Mouse (Mus musculus) CH12.LX (cell line): ENCODE measurements at regions not wholly inside any gene's neighbourhood (a gene's known extent, or its start where the extent isn't known, plus 50 kb on each side); places are given as distances from the start of the nearest gene placed in this dataset.
A peak's percentile ranks its signal among the peaks of the same experiment; 100 is the strongest.

ENCODE experiments used
- DNase-seq: peaks from one replicate; pipeline ENCODE4 v3.0.0-alpha.2; 2013; ENCODE audit errors: extremely low read depth
- H3K27ac ChIP-seq: 2 replicates; pipeline ENCODE4 v1.5.1; 2012; ENCODE audit warnings: low read depth, mild to moderate bottlenecking, control low read depth, moderate library complexity; ENCODE audit not compliant: insufficient read depth
- H3K27me3 ChIP-seq: replicated peaks from 2 replicates; pipeline ENCODE3; 2012; ENCODE audit warnings: inconsistent platforms
- H3K36me3 ChIP-seq, 2 experiments: replicated peaks in 1 of 2; 2 replicates each; pipeline versions ENCODE3 to v1.6.1; 2012; ENCODE audit warnings: inconsistent platforms in 1 of 2, low read length in 1 of 2, mild to moderate bottlenecking in 1 of 2, mixed read lengths in 1 of 2, moderate library complexity in 1 of 2; ENCODE audit not compliant: control insufficient read depth in 1 of 2, insufficient read depth in 1 of 2
- H3K4me1 ChIP-seq, 2 experiments: 2 replicates each; pipeline ENCODE4 v1.6.1; 2012; ENCODE audit warnings: inconsistent platforms in 1 of 2, moderate library complexity in 1 of 2; ENCODE audit not compliant: insufficient read depth in 2 of 2, control insufficient read depth in 1 of 2
- H3K4me2 ChIP-seq: 2 replicates; pipeline ENCODE4 v1.6.1; 2012; ENCODE audit warnings: low read depth, mild to moderate bottlenecking, control low read depth; ENCODE audit not compliant: poor library complexity, insufficient read depth, severe bottlenecking
- H3K4me3 ChIP-seq, 3 experiments: fragments of 150-350 bp in 1 of 3; sonication (generic) in 1 of 3; replicated peaks in 1 of 3; 2 replicates each; pipeline versions ENCODE3 to v1.5.1; 2011 to 2012; ENCODE audit warnings: low read depth in 2 of 3, low read length in 2 of 3, mild to moderate bottlenecking in 2 of 3, moderate library complexity in 2 of 3, control low read depth in 1 of 3, improper control_type of control experiment in 1 of 3, inconsistent platforms in 1 of 3, mixed read lengths in 1 of 3; ENCODE audit not compliant: poor library complexity in 1 of 3
- H3K79me2 ChIP-seq: replicated peaks from 2 replicates; pipeline ENCODE4 v1.6.1; 2012; ENCODE audit warnings: mild to moderate bottlenecking, moderate library complexity; ENCODE audit not compliant: control insufficient read depth, poor library complexity, insufficient read depth, severe bottlenecking; ENCODE audit errors: extremely low read depth
- H3K9ac ChIP-seq: 2 replicates; pipeline ENCODE4 v1.6.1; 2012; ENCODE audit warnings: low read depth, mild to moderate bottlenecking, control low read depth, moderate library complexity; ENCODE audit not compliant: insufficient read depth
- H3K9me3 ChIP-seq: replicated peaks from 2 replicates; pipeline ENCODE3; 2012; ENCODE audit warnings: low read length, inconsistent platforms, mixed read lengths
- CHD1 ChIP-seq: IDR thresholded peaks from 2 replicates; pipeline ENCODE4 v1.6.1; 2012; ENCODE audit warnings: low read depth, low read length, improper control_type of control experiment, inconsistent platforms
- CHD2 ChIP-seq: IDR thresholded peaks from 2 replicates; pipeline ENCODE4 v1.6.1; 2011; ENCODE audit warnings: low read length, improper control_type of control experiment
- CTCF ChIP-seq, 2 experiments: IDR thresholded peaks in 1 of 2; conservative IDR thresholded peaks in 1 of 2; 2 replicates each; pipeline ENCODE4 v1.5.1; 2011 to 2012; ENCODE audit warnings: low read depth in 2 of 2, low read length in 2 of 2, improper control_type of control experiment in 1 of 2, inconsistent platforms in 1 of 2, mild to moderate bottlenecking in 1 of 2, moderate library complexity in 1 of 2
- ELF1 ChIP-seq: IDR thresholded peaks from 2 replicates; pipeline ENCODE4 v1.6.1; 2014; ENCODE audit warnings: low read depth, mild to moderate bottlenecking, inconsistent platforms, low read length, improper control_type of control experiment
- IRF4 ChIP-seq: IDR thresholded peaks from 2 replicates; pipeline ENCODE4 v1.6.1; 2014; ENCODE audit warnings: low read depth, mild to moderate bottlenecking, inconsistent platforms, low read length, improper control_type of control experiment
- JUN ChIP-seq: IDR thresholded peaks from 2 replicates; pipeline ENCODE4 v1.6.1; 2011; ENCODE audit warnings: low read depth, mild to moderate bottlenecking, low read length, improper control_type of control experiment, moderate library complexity; ENCODE audit not compliant: insufficient read depth
- JUND ChIP-seq: conservative IDR thresholded peaks from 2 replicates; pipeline ENCODE4 v1.6.1; 2011; ENCODE audit warnings: low read depth, low read length, improper control_type of control experiment
- KAT2A ChIP-seq: IDR thresholded peaks from 2 replicates; pipeline ENCODE4 v1.6.1; 2012; ENCODE audit warnings: low read length, improper control_type of control experiment, inconsistent platforms; ENCODE audit not compliant: insufficient replicate concordance
- MAFK ChIP-seq: IDR thresholded peaks from 2 replicates; pipeline ENCODE4 v1.6.1; 2011; ENCODE audit warnings: low read length, improper control_type of control experiment; ENCODE audit not compliant: insufficient replicate concordance
- MXI1 ChIP-seq: IDR thresholded peaks from 2 replicates; pipeline ENCODE4 v1.6.1; 2011; ENCODE audit warnings: mild to moderate bottlenecking, low read depth, low read length, improper control_type of control experiment
- MYC ChIP-seq: IDR thresholded peaks from 2 replicates; pipeline ENCODE4 v1.6.1; 2011; ENCODE audit warnings: low read depth, mild to moderate bottlenecking, improper control_type of control experiment, low read length
- NELFE ChIP-seq: IDR thresholded peaks from 2 replicates; pipeline ENCODE4 v1.6.1; 2011; ENCODE audit warnings: low read depth, low read length, improper control_type of control experiment
- NRF1 ChIP-seq: IDR thresholded peaks from 2 replicates; pipeline ENCODE4 v1.6.1; 2014; ENCODE audit warnings: low read depth, mild to moderate bottlenecking, inconsistent platforms, low read length, improper control_type of control experiment, moderate library complexity
- PAX5 ChIP-seq: IDR thresholded peaks from 2 replicates; pipeline ENCODE4 v1.6.1; 2012; ENCODE audit warnings: low read length, inconsistent platforms, mixed read lengths
- RCOR1 ChIP-seq: conservative IDR thresholded peaks from 2 replicates; pipeline ENCODE4 v1.6.1; 2012; ENCODE audit warnings: low read depth, mild to moderate bottlenecking, inconsistent platforms, low read length, improper control_type of control experiment
- SMC3 ChIP-seq: IDR thresholded peaks from 2 replicates; pipeline ENCODE4 v1.6.1; 2011; ENCODE audit warnings: low read depth, low read length, improper control_type of control experiment
- TCF12 ChIP-seq: IDR thresholded peaks from 2 replicates; pipeline ENCODE4 v1.6.1; 2014; ENCODE audit warnings: low read depth, mild to moderate bottlenecking, inconsistent platforms, low read length, improper control_type of control experiment
- USF2 ChIP-seq: conservative IDR thresholded peaks from 2 replicates; pipeline ENCODE4 v1.6.1; 2011; ENCODE audit warnings: low read depth, low read length, improper control_type of control experiment
- ZC3H11A ChIP-seq: IDR thresholded peaks from 2 replicates; pipeline ENCODE4 v1.6.1; 2012; ENCODE audit warnings: low read depth, mild to moderate bottlenecking, inconsistent platforms, low read length, improper control_type of control experiment
- ZNF384 ChIP-seq: IDR thresholded peaks from 2 replicates; pipeline ENCODE4 v1.6.1; 2012; ENCODE audit warnings: low read depth, low read length, improper control_type of control experiment, inconsistent platforms
- dilution Hi-C: fragments of 300-500 bp; cut with MboI; formaldehyde crosslinking; loops from 2 replicates; pipeline ENCODE4 v1.14.3; 2020; ENCODE audit warnings: low sequenced_read_pairs; ENCODE audit not compliant: extremely low pct_unique_long_range_greater_than_20kb, extremely low pct_ligation_motif_present
- in situ Hi-C: fragments of 300-500 bp; cut with MboI; formaldehyde crosslinking; loops from 3 replicates; pipeline ENCODE4 v1.14.3; 2019; ENCODE audit warnings: low sequenced_read_pairs, low pct_ligation_motif_present, low pct_unique_long_range_greater_than_20kb, mixed read lengths

GRCm38 (mm10) chr11:18734904-18735664, 283.7 kb downstream of the Meis1 start:
- H3K9ac ChIP-seq = no peak overlapping the region
- H3K27me3 ChIP-seq = no peaks in the 10 kb centered on the region
- H3K36me3 ChIP-seq = no peaks in the 10 kb centered on the region
- no peak overlapping the region for H3K4me3 ChIP-seq
- H3K4me1 ChIP-seq = peaks cover 5 to 8% of the 10 kb centered on the region in 2 experiments; a peak in 2 of 4 replicates
- no peaks in the 10 kb centered on the region for H3K9me3 ChIP-seq
- H3K79me2 ChIP-seq = no peaks in the 10 kb centered on the region
- TF ChIP-seq RCOR1 (no peak), MXI1 (no peak), PAX5 (no peak), NRF1 (no peak), ELF1 (no peak), CHD1 (no peak), NELFE (no peak), JUN (no peak), JUND (no peak), SMC3 (no peak), ZC3H11A (no peak), TCF12 (no peak), ZNF384 (no peak), MYC (no peak), KAT2A (no peak), USF2 (no peak), IRF4 (no peak), CHD2 (no peak), MAFK (no peak), CTCF (conservative IDR thresholded peaks at IDR 0.05 in 1 of 2, IDR thresholded peaks at IDR 0.05 in 1 of 2; ENCODE audit: low read depth in 2 of 2, low read length in 2 of 2) (no peak)
- dilution Hi-C loops (no loop called here), in situ Hi-C loops (no loop called here)
- no peak for DNase-seq
- H3K4me2 ChIP-seq = no peak overlapping the region
- no peak overlapping the region for H3K27ac ChIP-seq

DNA sequence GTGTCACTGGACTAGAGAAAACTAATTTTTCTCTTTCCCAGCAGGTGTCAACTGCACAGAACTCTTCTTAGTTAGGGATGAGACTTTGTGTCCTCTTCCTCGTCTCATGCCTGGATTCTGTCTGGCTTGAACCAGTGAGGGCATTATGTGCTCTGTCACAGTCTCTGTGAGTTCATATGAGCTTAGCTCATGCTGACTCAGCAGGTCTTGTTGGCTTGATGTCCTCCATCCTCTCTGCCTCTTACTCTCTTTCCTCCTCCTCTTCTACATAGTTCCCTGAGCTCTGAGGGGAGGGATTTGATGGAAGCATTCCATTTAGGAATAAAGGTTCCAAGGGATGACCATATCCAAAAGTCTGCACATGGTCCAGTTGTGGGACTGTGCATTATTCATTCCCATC, 284.7 kb downstream of the Meis1 start:
- no peak for DNase-seq
- Histone ChIP-seq H3K4me1 (peaks cover 5 to 8% of the 10 kb centered on the region in 2 experiments; a peak in 2 of 4 replicates), H3K27ac (no peak overlapping the region), H3K9ac (no peak overlapping the region), H3K36me3 (no peaks in the 10 kb centered on the region), H3K9me3 (no peaks in the 10 kb centered on the region), H3K79me2 (no peaks in the 10 kb centered on the region), H3K27me3 (no peaks in the 10 kb centered on the region), H3K4me3 (no peak overlapping the region), H3K4me2 (no peak overlapping the region)
- in situ Hi-C loops = no loop called here
- dilution Hi-C loops = no loop called here
- peak; percentile 94 for TF ChIP-seq MAFK
- no peak for TF ChIP-seq ZC3H11A
